Mouse (Mus musculus): ENCODE results near the gene Ctnnb1.
"Not testable (repeated sequence)": the region's sequence is repeated elsewhere in the genome, so short reads cannot be mapped to it uniquely, and the experiment has no call there.

Ctnnb1 gene

DNA sequence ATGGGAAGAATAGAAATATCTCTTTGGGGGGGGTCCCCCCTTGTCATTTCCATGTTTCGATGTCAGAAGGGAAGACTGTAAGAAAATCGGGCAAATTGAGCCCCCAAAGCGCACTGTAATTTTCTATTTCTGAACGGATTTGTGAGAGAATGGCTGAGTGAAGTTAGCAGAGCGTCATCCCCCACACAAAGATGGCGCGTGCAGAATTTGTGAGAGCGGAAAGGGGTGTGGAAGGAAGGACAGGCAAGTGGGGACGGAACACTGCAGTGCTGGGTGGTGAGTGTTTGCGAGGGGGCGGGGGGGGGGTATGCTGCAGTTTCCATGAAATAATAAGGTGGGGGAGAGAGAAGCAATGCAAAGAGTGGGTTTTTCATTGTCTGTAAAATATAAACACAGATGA is at the start of gene Ctnnb1:
Ctnnb1 (plus strand) TSS at position 136 of the 400 bp plus-strand sequence.
- CTCF ChIA-PET: no interaction called here

GRCm38 (mm10) chr9:120880286-120880685 is 48.7 kb upstream of the Ctnnb1 start:
- CTCF ChIA-PET: no interaction called here

DNA sequence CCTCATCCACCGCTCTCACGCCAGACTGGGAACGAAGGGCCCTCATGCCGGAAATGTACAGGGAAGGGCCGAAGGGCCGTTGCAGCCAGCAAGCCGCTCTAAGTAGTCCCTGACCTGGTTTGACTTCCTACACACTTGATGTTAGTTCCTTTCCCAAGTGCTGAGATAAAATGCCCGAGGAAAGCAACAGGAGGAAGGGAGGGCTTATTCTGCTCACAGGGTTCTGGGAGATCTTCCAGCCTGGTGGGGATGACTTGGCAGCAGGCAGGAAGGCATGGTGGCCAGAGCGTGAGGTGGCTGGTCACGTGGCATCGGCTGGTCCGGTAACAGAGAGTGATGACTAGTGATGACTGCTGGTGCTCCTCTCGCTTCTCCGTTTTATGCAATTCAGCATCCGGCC is 47.9 kb upstream of the Ctnnb1 start:
- CTCF ChIA-PET: no interaction called here

- CTCF ChIA-PET: no interaction called here
Measured at GRCm38 (mm10) chr9:120881839-120882238, 47.2 kb upstream of the Ctnnb1 start.

DNA sequence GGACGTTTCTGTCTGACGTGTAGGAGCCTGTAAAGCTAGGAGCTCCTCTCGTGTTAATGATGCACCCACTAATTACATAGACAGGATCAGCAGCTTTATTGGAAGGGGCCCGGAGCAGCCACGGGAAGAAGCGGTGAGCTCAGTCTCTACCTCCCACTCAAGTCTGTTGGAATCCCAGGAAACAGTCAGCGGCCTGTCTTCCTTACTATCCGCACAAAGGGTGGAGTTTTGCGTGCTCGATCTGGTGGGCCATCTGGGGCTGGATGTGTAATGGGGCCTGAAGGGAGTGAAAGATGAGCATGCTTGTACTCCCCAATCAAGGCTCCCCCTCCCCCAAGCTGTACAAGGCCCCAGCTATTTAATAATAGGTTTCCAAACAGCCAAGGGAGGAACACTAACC is 44.3 kb upstream of the Ctnnb1 start:
- CTCF ChIA-PET: no interaction called here

DNA sequence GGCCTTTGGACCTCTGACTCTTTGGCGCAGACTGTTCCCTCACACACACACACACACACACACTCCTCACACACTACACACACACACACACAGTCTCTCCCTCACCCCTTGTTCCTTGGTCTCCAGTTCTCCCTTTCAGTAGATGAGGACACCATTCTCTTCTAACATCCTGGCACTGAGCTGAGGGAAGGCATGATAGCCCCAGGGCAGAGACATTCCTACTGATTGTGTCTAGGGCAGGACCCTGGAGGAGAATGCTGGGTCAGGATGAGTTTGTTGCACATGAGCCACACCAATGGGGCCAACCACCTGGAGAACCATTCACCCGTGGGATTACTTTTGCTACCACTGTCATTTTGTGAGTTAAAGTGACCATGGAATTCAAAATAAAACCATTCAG is 41.4 kb upstream of the Ctnnb1 start:
- CTCF ChIA-PET: interaction anchor here (0.6 kb wide), 1 partner anchor 413 kb away, joined by 10 read pairs; no protein-coding TSS in a partner anchor

GRCm38 (mm10) chr9:120893435-120893834 is 35.6 kb upstream of the Ctnnb1 start:
- CTCF ChIA-PET: no interaction called here

- CTCF ChIA-PET: no interaction called here
Measured at GRCm38 (mm10) chr9:120893971-120894370, 35.0 kb upstream of the Ctnnb1 start.

DNA sequence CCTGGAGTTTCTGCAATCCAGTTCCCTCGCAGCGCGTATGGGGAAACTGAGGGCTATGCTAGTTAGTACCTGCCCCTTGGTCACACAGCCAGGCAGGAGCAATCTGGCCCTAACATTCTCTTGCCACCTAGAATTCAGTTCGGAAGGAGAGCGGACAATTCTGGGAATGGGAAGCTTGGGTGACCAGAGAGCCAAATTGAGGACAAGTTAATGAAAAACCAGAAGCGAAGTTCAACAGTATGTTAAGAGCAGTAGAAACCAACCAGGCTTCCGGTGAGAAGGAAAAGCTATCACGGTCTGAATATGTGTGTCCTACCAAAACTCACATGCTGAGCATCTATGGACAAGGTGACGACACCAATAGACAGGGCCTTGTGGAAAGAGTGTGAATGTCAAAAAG is 34.6 kb upstream of the Ctnnb1 start:
- CTCF ChIA-PET: no interaction called here

DNA sequence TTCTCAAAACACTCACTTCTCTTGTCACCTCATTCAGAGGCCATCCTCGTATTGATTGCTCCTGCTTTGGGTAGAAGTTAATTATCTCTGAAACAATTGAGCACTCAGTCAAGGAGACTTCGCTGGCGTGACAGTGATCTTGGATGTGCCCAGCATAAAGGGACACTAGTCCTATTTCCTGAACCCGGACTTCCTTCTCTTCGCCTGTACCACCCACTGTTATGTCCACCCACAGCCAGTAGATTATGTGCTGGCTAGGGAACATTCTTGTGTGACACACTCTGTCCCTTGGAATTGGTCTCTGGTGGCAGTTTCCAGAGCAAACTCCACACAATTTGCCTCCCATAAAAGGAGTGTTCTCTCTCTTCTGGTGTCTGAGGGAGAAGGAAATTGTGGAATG is 32.5 kb upstream of the Ctnnb1 start:
- CTCF ChIA-PET: no interaction called here

GRCm38 (mm10) chr9:120897269-120897668 is 31.7 kb upstream of the Ctnnb1 start:
- CTCF ChIA-PET: no interaction called here

DNA sequence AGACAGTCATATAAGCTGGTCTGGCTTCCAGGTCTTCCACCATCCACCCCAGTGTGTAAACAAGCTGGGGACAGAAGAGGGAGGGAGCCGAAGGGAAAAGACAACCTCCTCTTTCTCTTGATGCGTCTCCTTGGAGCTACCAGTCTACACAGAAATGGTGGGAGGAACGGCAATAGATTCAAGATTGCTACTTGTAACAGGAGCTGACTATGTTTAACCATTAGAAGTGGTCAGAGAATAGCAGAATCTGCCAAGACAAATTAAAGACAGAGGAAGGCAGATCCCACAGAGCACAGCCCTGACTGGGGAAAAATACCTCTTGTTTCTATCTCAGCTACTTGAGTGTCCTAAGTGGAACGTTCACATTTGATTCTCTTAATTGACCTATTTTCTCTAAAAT is 29.2 kb upstream of the Ctnnb1 start:
- CTCF ChIA-PET: no interaction called here

GRCm38 (mm10) chr9:120900338-120901274 is 28.4 kb upstream of the Ctnnb1 start:
- CTCF ChIA-PET: no interaction called here

GRCm38 (mm10) chr9:120902562-120902961 is 26.5 kb upstream of the Ctnnb1 start:
- CTCF ChIA-PET: no interaction called here

DNA sequence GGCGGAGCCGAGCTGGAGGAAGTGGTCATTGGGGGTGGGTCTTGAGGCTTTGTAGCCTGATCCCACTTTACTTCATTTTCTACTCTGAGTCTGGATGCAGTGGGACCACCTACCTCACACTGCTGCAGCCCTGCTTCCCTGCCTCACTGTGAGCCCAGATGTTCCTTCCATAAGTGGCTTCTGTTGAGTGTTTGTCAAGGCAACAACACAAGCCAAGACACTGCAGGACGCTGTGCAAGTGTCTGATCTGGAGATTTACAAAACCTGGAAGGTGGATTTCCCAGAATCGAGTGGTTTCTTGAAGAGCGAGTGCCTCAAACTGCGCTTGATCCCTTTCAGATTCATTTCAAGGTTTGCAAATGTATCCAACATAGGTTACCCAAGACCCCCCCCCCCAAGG is 20.6 kb upstream of the Ctnnb1 start:
- CTCF ChIA-PET: no interaction called here

DNA sequence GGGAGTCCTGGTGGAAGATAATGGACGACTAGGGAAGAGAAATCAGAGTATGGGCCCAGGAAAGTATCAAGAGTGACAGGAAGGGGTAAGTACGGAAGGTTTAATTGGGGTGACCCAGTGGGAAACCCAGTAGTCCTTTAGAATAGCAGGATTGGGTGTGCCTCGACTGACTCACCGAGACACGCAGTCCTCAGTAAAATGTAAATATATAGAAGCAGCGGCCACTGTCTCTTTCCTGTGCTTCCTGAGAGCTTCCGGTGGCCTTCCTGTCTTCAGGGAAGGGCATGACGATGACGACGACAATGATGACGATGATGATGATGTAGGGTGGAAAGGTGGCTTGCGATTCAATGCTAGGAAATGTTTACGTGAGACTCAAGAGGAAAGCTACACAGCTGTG is 15.9 kb upstream of the Ctnnb1 start:
- CTCF ChIA-PET: interaction anchor here (0.6 kb wide), 1 partner anchor 51 kb away, joined by 3 read pairs; no protein-coding TSS in a partner anchor

- CTCF ChIA-PET: interaction anchor here (0.7 kb wide), 1 partner anchor 104 kb away, joined by 4 read pairs; no protein-coding TSS in a partner anchor
Measured at GRCm38 (mm10) chr9:120914429-120914828, 14.6 kb upstream of the Ctnnb1 start.

DNA sequence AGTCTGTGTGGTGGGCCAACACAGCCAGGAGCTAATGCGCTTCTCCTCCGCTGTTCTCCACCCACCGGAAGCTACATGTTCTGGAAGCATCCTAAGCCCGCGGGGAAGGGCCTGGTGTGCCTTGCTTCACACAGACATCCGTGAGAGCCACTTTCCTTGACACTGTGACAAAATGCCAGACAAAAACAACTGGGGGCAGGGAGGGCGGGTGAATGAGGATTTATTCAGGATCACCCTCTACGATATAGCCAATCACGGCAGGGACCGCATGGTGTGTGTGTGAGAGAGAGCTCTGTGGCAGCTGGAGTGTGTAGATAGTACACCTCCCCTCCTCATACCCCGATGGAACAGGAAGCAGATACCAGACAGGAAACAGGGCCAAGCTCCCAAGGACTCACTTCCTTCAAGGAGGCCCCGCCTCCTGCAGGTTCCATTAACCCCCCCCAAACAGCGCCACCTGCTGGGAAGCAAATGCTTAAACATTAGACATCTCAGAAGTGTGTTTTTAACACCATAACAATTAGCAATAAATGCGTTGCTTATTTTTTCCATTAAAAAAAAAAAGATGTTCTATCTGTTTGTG is 14.0 kb upstream of the Ctnnb1 start:
- CTCF ChIA-PET: interaction anchor here (0.7 kb wide), 2 partner anchors 13 to 103 kb away, joined by 3 to 4 read pairs; no protein-coding TSS in a partner anchor

GRCm38 (mm10) chr9:120917619-120918018 is 11.4 kb upstream of the Ctnnb1 start:
- CTCF ChIA-PET: not testable (repeated sequence)

DNA sequence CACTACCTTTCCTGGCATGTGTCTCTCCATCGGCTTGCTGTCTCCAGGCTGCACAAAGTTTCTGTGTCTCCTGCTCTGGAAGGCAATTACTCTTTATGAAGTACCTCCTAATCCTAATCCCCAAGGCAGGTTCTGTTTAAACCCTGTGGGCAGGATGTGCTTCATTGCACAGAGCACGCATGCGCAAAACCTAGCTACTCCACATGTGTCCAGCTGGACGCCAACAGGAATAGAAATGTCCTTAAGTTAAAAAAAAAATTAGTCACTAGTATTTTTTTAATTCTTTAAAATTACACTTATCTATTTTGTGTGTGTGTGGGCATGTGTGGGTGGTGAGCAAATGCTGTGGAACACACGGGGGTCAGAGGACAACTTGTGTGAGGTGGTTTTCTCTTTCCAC is 10.8 kb upstream of the Ctnnb1 start:
- CTCF ChIA-PET: interaction anchor here (0.6 kb wide), 1 partner anchor 1671 kb away, joined by 3 read pairs; no protein-coding TSS in a partner anchor

DNA sequence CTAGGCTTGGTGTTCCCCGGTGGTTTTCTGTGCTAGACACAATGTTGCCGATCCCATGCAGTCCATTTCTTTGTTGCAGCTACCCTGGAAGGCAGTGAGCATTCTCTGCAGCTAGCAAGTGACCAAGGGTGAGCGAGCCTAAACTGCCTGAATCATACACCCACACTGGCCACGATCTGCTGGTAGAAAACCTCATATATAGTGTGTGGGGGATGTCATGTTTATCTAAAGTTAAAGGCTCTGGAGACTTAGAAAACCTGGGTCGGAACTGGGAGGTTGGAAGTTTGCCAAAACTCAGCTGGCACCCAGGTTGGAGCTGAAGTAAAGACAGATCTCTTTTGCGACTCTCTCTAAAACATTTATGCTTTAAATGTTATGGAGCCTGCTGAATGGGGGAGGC is 10.4 kb upstream of the Ctnnb1 start:
- CTCF ChIA-PET: interaction anchor here (0.6 kb wide), 1 partner anchor 1672 kb away, joined by 3 read pairs; no protein-coding TSS in a partner anchor

DNA sequence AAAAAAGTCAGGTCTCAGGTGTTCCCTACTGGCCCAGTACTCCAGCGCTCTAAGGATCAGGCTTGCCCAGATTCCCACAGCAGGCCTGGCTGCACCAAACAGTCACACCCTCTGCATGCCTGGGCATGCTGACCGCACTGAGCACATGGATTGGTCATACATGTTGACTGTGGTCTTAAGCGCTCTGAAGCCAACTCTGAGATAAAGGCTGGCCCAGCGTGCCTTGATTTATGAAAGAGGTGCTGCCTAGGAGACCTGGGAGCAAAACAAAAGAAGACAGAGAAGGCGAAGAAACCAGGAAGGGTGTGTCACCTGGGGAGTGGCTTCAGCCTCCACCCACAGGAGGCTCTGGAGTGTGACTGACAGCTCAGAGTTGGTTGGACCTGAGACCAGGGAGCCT is 9.9 kb upstream of the Ctnnb1 start:
- CTCF ChIA-PET: no interaction called here

DNA sequence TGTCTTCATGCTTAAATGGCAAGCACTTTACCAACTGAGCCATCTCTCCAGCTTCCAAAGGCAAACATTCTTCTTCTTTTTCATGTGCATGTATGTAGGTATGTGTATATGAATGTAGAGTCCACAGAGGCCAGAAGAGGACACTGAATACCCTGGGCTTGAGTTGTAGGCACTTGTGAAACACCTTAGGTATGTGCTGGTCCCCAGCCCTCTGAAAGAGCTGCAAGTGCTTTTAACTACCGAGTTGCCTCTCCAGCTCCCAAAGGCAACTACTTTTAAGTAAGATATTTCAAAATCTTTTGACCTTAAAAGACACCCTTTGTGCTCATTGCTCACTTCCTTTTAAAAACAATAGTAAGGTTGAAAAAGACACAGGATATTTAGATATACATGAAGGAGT is 2.9 kb upstream of the Ctnnb1 start:
- CTCF ChIA-PET: interaction anchor here (0.6 kb wide), 1 partner anchor 784 kb away, joined by 3 read pairs; the partner anchor contains the start of gene Ss18l2
